Mouse (Mus musculus): Measurements from ENCODE around the gene Mark2. TPM values are rescaled to one million over a fixed set of nuclear protein-coding genes. Genes with fewer than 3 reads are reported as not detected.

Gene Mark2
- total RNA-seq, 2 experiments from 2014 or later: 38.4 to 54.1 TPM

DNA sequence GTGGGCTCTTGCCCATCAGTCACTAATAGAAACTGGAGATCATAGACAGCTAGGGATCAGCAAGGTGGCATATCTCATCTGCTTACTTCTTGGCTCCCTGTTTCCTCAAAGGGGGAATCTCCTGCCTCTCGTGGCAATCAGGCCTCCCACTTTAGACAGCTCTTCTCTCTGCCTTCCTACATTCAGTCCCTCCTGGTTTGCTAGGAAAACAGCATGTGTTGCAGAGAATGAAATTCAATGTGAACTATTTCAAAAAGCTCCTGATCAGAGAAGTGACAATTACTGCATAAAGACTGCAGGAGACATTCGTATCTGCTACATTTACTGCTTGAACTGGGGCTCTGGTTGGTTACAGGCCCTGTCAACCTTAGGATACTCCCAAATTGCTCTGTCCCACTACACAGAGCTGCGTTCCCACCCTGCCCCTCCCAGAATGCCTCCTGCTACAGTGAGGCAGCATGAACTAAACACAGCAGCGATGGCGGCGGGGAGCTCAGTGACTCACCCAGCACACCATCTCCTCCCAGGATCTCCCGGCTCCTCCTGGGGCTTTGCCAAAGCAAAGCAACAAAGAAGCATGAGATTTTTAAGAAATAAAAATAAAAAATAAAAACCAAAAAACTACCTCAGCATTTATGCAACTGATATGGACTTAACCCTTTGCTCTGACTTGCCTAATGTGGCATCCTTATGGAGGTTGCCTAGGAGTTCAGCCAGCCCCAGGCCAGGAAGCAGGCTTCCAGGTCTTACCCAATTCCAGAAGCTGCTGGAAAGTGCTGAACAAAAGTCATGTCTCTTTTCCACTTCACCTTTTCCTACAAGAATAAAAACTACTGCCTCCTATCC is 39.8 kb downstream of the Mark2 start:
- ATAC-seq (replicated peaks; ENCODE audit: low FRiP score, poor library complexity, severe bottlenecking): no peak

DNA sequence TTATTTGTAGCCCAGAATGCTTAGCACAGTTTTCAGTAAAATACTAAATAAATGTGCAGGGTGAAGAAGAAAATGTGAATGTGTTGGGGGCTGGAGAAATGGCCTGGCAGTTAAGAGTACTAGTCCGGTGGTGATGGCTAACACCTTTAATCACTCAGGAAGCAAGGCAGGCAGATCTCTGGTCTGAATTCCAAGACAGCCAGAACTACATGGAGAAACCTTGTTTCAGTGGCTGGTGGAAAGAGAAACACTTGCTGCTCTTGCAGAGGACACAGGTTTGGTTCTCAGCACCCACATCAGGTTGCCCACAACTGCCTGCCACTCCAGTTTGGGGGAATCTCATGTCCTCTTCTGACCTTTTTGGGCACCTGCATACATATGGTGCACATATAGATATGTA is 41.6 kb downstream of the Mark2 start:
- no peak for ATAC-seq (replicated peaks; ENCODE audit: low FRiP score, poor library complexity, severe bottlenecking)

DNA sequence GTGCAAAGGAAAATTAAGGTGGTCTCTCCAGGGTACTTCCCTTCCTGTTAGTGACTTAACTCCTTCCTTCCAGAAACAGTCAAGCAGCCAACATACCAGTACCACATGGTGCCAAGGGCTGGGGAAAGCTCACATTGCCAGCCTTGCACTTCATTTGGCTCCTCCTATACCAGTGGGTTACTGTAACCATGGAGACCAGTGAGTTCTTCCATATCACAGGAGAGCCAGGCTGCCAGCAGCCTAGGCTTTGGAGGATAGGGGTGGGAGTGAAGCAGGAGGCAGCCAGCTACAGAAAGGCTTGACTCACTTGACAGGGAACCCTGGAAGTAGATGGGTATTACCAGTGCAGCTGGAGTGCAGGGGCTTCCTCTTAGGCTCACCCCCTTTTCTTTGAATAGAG is 42.6 kb downstream of the Mark2 start:
- no peak for ATAC-seq (replicated peaks; ENCODE audit: low FRiP score, poor library complexity, severe bottlenecking)

DNA sequence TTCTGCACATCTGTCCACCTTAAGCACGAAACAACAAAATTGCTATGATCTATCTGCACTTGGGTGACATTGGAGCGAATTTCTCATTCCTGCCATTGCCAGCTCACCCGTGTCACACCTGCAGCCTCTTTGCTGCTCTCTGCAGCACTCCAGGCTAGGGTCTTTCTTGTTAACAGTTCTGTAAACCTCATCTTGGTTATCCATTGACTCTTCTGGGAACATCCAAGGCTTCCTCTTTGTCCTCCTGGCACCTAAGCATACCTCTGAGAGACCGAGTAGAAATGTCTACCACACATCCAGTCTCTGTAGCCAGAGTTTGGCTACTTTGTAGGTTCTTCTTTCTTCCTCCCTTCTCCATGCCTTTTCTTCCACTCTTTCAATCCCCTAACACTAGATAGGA is 45.7 kb downstream of the Mark2 start:
- no peak for ATAC-seq (replicated peaks; ENCODE audit: low FRiP score, poor library complexity, severe bottlenecking)

DNA sequence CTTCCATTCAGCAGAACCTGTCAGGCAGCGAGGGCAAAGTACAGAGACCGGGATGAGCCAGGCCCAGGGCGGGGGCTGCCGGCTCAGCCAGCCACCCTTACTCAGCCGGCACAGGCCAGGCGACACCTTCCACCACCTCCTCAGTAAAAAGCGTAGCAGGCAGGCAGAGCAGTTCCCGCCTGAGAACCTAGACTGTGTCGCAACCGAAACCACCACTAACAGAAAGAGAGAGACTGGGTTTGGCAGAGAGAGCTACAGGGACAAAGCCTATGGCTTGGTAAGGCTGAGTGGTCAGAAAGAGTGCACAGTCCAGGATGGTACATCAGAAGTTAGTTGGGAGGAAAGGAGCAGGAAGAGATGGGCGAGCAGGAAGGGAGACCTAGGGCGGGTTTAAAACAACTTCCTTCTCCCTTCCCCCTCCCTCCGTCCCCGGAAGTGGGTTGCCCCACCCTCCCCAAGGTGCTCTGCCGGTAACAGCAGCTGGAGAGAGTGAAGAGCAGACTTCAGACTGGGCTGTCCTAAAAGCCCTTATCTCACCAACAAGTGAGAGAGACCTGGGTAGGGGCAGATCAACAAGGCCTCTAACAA is 46.5 kb downstream of the Mark2 start:
- ATAC-seq (replicated peaks; ENCODE audit: low FRiP score, poor library complexity, severe bottlenecking): peak; percentile 84

DNA sequence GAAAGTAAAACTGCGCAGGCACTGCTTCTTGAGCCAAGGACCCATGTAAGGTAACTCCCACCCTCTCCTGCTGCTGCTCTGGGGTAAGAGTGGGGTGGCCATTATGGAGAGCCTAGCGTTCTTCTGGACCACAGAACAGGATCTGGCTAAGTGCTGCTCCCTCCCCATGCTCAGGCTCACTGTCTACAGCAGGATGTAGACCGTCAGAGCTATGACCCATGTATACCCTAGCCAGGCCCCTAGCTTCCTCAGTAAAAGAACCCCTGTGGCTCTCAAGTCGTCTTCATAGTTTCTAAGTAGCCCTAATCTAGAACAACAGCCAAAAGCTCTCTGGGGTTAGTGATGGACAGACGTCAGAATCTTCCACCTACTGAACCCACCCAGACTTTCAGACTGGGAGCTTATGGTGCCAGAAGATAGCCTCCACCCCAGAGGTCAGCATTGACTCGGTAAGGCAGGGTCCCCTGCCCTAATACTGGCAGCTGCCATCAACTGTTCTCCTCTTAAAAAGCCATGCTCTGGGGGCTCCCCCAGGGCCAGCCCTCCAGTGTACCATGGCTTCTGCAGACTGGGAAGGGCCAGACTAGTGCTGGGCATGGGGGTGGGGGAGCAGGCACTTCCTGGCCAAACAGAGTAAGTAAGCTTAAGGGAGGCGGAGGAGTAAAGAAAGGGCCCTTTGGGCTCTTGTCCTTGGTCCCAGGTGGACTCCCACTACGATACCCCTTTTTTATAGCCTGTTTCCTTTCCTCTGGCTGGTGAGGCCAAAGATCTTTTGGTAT is 47.4 kb downstream of the Mark2 start:
- ATAC-seq (replicated peaks; ENCODE audit: low FRiP score, poor library complexity, severe bottlenecking): no peak

DNA sequence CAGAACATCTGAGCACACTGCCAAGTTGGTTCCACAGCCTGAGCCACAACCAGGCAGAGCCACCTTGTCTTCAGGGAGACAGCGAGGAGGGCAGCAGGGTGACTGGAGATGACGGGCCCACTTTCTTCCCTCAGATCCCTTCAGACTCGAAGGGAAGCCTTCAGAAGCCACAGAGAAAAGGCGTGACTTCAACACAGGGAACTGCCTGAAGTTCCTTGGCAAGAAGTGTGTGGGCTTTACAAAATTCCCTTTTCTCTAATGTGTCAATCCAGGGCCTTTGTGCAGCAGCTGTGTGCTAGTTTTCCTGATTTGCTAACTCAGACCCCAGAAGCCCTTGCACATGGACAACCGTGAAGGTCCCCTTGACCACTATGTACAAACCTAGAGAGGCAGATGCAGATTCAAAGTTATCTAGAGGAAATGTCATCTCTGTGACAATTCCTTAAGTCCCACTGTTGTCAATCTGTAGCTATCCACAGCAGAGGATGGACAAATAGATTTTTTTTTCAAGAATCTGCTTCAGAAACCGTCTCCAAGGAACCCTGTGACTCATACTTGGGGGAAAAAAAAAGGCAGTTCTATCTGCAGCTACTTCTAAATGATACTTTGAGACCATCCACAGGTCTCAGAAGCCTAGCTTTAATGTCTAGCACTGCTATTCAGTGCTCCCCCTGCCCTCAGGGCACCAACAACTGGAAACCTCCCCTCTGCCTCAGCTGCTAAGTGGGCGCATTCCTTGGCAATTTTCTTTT is 49.5 kb downstream of the Mark2 start:
- ATAC-seq (replicated peaks; ENCODE audit: low FRiP score, poor library complexity, severe bottlenecking): no peak

DNA sequence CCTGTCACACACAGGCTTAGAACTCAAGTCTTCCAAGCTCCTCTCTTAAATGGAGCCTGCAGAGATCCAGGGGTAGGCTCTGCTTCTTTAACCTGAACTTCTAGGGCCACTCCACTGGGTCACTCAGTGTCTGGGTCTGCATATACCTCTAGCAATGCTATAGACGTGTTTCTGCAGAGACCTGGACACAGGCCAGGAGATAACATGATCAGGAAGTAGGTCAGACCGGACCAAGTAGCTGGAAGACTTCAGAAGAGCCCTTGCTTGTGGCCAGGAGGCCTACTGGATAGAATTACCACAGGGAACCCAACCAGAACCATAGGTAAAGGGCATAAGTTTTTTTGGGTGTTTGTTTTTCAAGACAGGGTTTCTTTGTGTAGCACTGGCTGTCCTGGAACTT is 51.9 kb downstream of the Mark2 start:
- ATAC-seq (replicated peaks; ENCODE audit: low FRiP score, poor library complexity, severe bottlenecking): no peak

DNA sequence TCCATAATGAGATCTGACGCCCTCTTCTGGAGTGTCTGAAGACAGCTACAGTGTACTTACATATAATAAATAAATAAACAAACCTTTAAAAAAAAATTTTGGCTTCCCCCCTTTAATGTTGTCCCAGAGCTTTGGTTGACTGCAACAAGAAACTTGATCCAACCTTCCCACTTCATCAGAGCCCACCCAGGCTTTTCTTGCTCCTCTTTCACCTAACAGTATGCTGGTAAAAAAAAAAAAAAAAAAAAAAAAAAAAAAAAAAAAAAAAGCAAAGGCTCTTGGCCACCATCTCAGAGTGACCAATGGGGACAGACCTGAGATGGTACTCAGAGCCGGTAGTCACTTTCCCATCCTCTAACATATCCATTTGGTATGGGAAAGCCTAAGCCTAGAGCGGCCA is 53.4 kb downstream of the Mark2 start:
- ATAC-seq (replicated peaks; ENCODE audit: low FRiP score, poor library complexity, severe bottlenecking): no peak

DNA sequence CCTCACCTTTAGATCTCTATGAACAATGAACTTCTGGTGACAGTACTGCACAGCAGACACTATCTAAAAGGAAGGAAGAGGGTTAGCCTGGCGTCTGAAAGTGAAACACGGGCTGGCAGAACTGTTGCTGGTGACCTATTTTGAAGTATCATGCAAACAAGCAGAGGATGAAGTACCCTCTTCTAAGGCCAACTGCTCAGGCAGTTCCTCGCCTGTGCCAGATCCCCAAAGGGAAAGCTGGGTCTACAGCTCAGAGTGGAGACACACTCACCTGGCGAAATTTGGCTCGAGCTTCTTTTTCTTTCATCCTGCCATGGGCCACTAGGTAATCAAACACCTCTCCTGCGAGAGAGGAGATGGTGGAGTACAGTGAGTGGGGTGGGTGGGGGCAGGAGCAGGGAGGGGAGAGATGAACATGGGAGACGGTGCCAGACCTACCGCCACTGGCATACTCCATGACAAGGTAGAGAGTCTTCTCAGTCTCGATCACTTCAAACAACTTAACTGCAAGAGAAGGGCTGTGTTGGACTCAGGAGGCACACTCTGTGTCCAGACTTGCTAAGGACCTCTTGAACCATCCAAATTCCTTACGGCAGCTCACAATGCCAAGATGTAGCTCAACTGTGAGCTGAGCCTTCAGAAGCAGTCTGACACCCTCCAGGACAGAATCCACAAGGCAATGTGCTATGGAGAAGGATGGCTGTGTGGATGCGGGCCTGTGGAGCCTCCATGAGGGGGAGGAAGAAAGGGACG is 54.9 kb downstream of the Mark2 start:
- no peak for ATAC-seq (replicated peaks; ENCODE audit: low FRiP score, poor library complexity, severe bottlenecking)

DNA sequence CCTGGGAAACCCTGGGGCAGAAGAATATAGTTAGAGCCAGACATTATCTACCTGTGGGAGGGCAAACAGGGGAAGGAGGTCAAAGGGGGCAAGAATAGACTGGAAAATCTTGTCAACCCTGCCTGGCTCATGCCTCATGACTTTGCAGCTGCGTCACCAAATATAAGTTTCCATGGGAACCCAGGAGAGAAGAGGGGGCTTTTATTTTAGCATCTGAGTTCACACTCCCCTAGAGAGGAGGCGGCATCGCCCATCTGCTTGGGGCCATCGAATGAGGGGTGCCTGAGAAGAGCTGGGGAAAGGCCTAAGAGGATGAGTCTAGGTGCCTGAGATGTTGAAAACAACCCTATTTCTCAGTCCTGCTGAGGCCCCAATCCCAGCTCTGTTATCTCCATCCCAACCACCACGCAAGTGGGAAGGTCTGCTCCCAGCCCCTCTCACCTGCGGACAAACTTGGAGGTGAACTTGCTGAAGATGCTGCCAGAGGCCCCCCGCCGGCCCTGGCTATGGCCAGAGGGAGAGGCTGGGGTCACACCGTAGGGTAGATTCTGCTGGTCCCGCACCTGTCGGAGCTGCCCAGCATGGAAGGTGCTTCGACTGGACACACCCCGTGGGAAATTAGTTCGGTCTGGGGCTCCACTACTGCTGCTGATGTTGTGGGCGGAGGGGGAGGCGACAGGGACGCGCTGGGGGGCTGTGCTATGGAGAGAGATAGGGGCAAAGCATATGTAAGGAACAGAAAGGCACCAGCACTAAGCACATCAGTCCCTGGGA is 60.9 kb downstream of the Mark2 start:
- ATAC-seq (replicated peaks; ENCODE audit: low FRiP score, poor library complexity, severe bottlenecking): no peak

DNA sequence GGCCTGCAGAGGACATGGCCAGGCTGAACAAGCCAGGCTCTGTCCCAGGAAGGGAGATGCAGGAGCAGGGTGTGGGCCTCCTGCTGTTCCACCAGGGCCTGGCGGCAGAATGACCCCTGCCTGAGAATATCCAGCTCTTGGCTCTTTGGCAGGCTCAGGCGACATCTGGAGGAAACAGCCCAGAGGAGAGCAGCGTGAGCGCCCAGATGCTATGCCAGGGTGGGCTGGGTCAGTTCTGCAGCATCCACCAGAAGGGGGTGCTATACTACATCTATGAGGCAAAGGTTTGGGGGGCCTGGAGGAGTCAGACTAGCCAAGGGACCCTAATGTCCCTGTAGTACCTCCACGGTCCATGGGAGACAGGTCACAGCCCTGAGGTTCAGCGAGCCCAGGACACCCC is 62.5 kb downstream of the Mark2 start:
- ATAC-seq (replicated peaks; ENCODE audit: low FRiP score, poor library complexity, severe bottlenecking): no peak

DNA sequence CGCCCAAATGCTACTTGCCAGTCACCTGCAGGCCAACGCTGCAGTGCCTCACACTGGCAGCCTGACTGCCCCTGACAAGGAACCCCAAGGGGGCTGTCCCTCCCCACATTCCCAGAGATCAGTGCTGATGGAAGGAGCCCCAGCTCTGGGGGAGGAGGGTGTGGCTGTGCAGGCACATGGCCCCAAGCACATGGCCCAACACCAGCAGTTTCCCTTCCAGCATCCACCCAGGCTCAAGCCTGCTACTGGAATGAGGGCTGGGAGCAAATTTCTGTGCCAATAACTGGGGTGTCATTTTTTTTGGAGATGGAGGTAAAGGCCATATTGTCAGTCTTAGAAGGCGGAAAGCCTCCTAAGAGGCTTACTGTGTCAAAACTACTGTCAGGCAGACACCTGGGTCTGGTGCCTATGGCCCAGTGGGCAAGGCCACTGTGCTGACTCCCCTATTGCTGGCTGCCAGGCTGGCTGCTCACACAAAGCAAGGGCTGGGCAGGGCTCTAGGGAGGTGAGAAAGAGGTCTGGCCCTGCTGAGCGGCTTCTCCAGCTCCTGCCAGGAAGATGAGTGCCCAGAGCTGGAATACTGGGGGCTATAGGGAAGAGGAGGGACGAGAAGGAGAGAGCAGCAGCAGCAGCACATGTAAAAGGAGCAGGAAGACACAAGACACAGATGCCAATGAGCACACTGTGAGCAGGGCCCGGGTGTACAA is 63.3 kb downstream of the Mark2 start:
- ATAC-seq (replicated peaks; ENCODE audit: low FRiP score, poor library complexity, severe bottlenecking): no peak

DNA sequence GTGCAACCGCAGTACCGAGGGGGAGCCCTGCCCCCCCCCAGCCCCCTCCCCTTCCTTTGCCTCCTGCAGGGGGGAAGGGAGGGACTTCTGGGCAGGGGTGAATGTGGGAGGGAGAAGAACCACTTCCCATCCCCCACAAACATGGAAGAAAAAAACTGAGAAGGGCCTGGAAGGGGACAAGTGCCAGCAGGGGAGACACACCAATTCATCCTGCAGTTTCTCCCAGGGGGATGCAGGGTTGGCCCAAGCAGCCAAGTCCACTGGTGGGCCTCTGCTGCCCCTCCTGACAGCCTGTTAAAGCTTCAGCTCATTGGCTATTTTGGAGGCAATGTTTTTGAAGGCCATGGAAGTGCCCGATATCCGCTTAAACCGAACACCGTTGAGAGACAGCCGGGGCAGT is 64.9 kb downstream of the Mark2 start:
- ATAC-seq (replicated peaks; ENCODE audit: low FRiP score, poor library complexity, severe bottlenecking): no peak

DNA sequence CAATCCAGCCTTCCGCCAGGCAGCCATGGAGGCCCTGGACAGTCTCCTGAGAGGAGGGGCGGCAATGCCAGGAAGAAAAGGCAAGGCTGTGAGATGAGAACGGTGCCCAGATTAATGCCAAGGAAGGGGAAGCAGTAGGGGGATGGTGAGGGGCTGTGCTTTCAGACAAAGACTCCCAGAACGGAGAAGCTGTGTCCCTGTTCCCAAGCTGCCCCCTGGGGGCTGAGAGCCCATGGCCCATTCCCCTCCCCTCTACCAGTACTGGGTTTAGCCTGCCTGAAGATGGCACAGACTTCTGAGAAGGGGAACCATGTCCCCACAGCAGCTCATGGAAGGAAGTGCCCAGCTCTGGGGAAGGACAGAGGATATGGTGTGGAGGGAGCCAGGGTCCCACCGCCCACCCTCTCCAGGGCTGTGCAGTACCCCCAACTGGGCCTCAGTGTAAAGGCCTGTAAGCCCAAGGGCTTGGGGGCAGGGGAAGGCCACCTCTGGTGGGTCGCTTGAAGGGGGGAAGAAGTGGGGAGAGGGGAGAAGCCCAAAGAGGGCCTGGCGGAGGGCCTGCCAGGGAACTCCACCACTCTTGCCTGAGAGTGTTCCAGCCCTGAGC is 65.5 kb downstream of the Mark2 start:
- ATAC-seq (replicated peaks; ENCODE audit: low FRiP score, poor library complexity, severe bottlenecking): no peak

DNA sequence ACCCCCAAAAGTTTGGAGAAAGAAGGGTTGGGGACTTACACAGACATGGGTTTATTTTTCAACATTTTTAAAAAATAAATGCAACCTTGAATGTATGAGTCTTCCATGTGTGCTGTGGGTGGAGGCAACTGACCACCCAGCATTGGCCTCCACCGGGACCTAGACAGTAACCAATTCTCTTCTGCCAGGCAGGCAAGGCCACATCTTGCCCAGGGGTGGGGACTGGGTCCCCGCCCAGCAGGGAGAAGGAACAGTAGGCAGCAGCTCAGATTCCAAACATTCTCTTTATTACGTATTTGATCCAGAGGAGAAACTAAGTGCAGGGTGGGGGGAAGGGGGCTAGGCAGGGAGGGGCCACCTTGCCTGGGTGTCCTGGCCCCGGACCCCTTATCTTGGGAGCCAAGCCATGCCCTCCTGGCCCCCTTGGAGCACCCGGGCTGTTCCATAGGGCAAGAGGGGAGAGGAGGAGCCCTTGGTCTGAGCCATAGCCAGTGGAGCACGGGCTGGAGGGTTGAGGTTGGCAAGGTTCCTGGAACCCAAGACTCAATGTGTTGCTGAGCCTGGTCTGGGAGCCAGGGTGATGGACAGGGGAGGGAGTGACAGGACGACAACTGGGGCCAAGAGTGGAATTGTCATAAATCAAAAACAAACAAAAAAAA is 66.4 kb downstream of the Mark2 start:
- ATAC-seq (replicated peaks; ENCODE audit: low FRiP score, poor library complexity, severe bottlenecking): no peak

DNA sequence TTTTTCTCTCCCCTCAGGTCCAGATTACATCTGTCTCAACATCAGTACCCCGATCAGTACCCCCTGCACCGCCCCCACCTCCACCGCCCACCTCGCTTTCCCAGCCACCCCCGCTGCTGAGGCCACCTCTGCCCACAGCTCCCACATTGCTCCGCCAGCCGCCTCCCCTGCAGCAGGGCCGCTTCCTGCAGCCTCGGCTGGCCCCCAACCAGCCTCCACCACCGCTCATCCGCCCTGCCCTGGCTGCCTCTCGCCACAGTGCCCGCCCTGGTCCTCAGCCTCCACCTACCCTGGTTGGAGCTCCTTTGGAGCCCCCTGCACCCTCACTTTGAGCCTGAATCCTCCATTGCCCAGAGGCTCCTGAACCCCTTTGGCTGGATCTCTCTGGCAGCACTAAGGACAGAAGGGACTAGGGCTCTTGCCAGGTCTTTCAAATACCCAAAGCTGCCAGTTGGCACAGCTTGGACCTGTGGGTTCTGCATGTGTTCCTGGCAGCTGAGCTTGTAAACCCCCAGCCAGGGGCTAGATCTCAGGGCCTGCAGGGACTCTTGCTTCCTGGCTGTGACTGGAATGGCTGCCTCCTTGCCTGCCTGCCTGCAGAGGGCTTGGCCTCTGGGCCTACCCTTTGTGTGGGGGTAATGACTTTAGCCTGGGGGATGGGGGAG is 67.2 kb downstream of the Mark2 start:
- ATAC-seq (replicated peaks; ENCODE audit: low FRiP score, poor library complexity, severe bottlenecking): no peak

Measured in erythroid progenitor cell, adult 5-6 weeks (primary cell).